Mouse (Mus musculus) liver, embryonic 14.5 days (tissue): Measurements from ENCODE around the gene Jade1.

Experiments used
- CTCF ChIP-seq: IDR thresholded peaks from 2 replicates; pipeline ENCODE4 v1.5.1; 2016; ENCODE audit warnings: antibody characterized with exemption, low read depth, control low read depth
- EP300 ChIP-seq: IDR thresholded peaks from 2 replicates; pipeline ENCODE4 v1.6.1; 2016; ENCODE audit warnings: antibody characterized with exemption, low read depth

- TF ChIP-seq EP300 (no peak), CTCF (no peak)
Measured at GRCm38 (mm10) chr3:41590695-41591559, 35.4 kb downstream of the Jade1 start.
